8 mouse cellular contexts compared by ENCODE assay signal in genomic region chr2:129660020-129660419, GRCm38 (mm10). TPM values are rescaled to one million over a fixed set of nuclear protein-coding genes. Genes with fewer than 3 reads are reported as not detected.
A peak's percentile ranks its signal among the peaks of the same experiment; 100 is the strongest.
DNase-seq lines count a peak whose midpoint lies in the region; ATAC-seq and TF ChIP-seq lines count a peak whose summit lies in the region.
"Had no signal": no experiment of that assay in that cellular context is flagged by ENCODE, and none has a peak within 500 bp of the region (broad histone marks: within the 10 kb centered on the region; RNA-seq: fewer than 3 reads in every experiment).

No protein-coding gene starts in this region.

- TF ChIP-seq CTCF in intestine, postnatal 0 days (IDR thresholded peaks at IDR 0.05; ENCODE audit: low read depth), result peak; percentile 47

- peak; percentile 23 for DNase-seq in ES-CJ7 (ENCODE audit: low read depth, low spot score)
- peak; percentile 29 to 31 for DNase-seq in cerebellum, adult 18-20 months
- peak; percentile 39 to 60 for DNase-seq in kidney, postnatal 36 days
- DNase-seq in B cell, adult 2 months, result no peak
- DNase-seq: liver, embryonic 13.5 days had no signal

- H3K4me2 ChIP-seq in intestine, postnatal 0 days (replicated peaks; ENCODE audit: low read depth), result no peak overlapping the region
- H3K4me2 ChIP-seq in intestine, embryonic 15.5 days (replicated peaks), result no peak overlapping the region
- H3K4me2 ChIP-seq: liver, embryonic 13.5 days had no signal

- WGBS in intestine, postnatal 0 days, result 54% methylated on average over 6 of the region's 6 CpGs
- WGBS in intestine, embryonic 15.5 days, result 62% methylated on average over 6 of the region's 6 CpGs

- no peaks in the 10 kb centered on the region for H3K27me3 ChIP-seq in intestine, postnatal 0 days (replicated peaks; ENCODE audit: control insufficient read depth, insufficient read depth, low read length)
- H3K27me3 ChIP-seq in intestine, embryonic 15.5 days (replicated peaks), result no peaks in the 10 kb centered on the region
- H3K27me3 ChIP-seq: liver, embryonic 13.5 days had no signal

- no peak overlapping the region for H3K4me3 ChIP-seq in intestine, postnatal 0 days (ENCODE audit: low read depth, low read length)
- H3K4me3 ChIP-seq in intestine, embryonic 15.5 days (replicated peaks), result no peak overlapping the region
- H3K4me3 ChIP-seq: liver, embryonic 13.5 days had no signal

- no peak overlapping the region for H3K9ac ChIP-seq in intestine, postnatal 0 days (ENCODE audit: low read depth, low read length)
- no peak overlapping the region for H3K9ac ChIP-seq in intestine, embryonic 15.5 days
- H3K9ac ChIP-seq: liver, embryonic 13.5 days had no signal

- no peak for ATAC-seq in intestine, postnatal 0 days
- ATAC-seq in intestine, embryonic 15.5 days, result no peak
- no peak for ATAC-seq in monocyte, adult 5-6 weeks (replicated peaks; ENCODE audit: insufficient number of reproducible peaks, low FRiP score, low TSS enrichment, poor library complexity, severe bottlenecking)

- H3K36me3 ChIP-seq in intestine, postnatal 0 days (ENCODE audit: control insufficient read depth, insufficient read depth), result no peaks in the 10 kb centered on the region
- H3K36me3 ChIP-seq in intestine, embryonic 15.5 days, result no peaks in the 10 kb centered on the region
- H3K36me3 ChIP-seq: liver, embryonic 13.5 days had no signal

- H3K9me3 ChIP-seq in intestine, postnatal 0 days (ENCODE audit: control insufficient read depth), result no peaks in the 10 kb centered on the region
- no peaks in the 10 kb centered on the region for H3K9me3 ChIP-seq in intestine, embryonic 15.5 days
- H3K9me3 ChIP-seq: liver, embryonic 13.5 days had no signal

- H3K4me1 ChIP-seq in intestine, postnatal 0 days (replicated peaks; ENCODE audit: control insufficient read depth, insufficient read depth, low read length), result no peaks in the 10 kb centered on the region
- H3K4me1 ChIP-seq in intestine, embryonic 15.5 days (replicated peaks), result no peaks in the 10 kb centered on the region
- H3K4me1 ChIP-seq: liver, embryonic 13.5 days had no signal

- no peak overlapping the region for H3K27ac ChIP-seq in intestine, postnatal 0 days (ENCODE audit: low read depth, low read length)
- no peak overlapping the region for H3K27ac ChIP-seq in intestine, embryonic 15.5 days
- H3K27ac ChIP-seq: liver, embryonic 13.5 days had no signal

RNA-seq across cellular contexts. Expression of gene Pdyn, which starts 39.6 kb away (rescaled TPM):
- 1.2 and 1.5 TPM in 2 replicates for polyA plus RNA-seq in intestine, postnatal 0 days (2015; fragmentation: Nextera tagmentation; extraction: Ambion mirVana)
- 0.66 and 1.0 TPM in 2 replicates for polyA plus RNA-seq in intestine, embryonic 15.5 days (2015; fragmentation: Nextera tagmentation; extraction: Ambion mirVana)
- not detected in 3 replicates for total RNA-seq in monocyte, adult 5-6 weeks (2017)
- polyA plus RNA-seq: liver, embryonic 13.5 days had no signal

Comparison
In these comparisons a context has a peak if more than half of its experiments do, and no peak if none do; other contexts are left out.
1. DNase-seq: peak in ES-CJ7 (single experiment), cerebellum, adult 18-20 months (2 of 2) and kidney, postnatal 36 days (2 of 2); none in B cell, adult 2 months (0 of 2).